Mouse (Mus musculus) adrenal gland, adult 2 months (tissue): ENCODE results near the gene Bckdhb. TPM values are rescaled to one million over a fixed set of nuclear protein-coding genes. Genes with fewer than 3 reads are reported as not detected.

ENCODE experiments used
- DNase-seq: peaks from one replicate; pipeline ENCODE4 v3.0.0; 2021
- polyA plus RNA-seq: library from polyadenylated mRNA; depleted of rRNA; stranded (reverse); fragments of >200 nt; gene quantifications from 2 replicates; pipeline ENCODE4 v1.2.3, GENCODE M21; 2012; rRNA removed
- total RNA-seq, 2 experiments: library from RNA; stranded (reverse); gene quantifications; 2 replicates each; pipeline ENCODE4 v1.2.3; 2021

Bckdhb gene
- total and polyA plus RNA-seq, 3 experiments: 20.7 to 104 (median 100) TPM

DNA sequence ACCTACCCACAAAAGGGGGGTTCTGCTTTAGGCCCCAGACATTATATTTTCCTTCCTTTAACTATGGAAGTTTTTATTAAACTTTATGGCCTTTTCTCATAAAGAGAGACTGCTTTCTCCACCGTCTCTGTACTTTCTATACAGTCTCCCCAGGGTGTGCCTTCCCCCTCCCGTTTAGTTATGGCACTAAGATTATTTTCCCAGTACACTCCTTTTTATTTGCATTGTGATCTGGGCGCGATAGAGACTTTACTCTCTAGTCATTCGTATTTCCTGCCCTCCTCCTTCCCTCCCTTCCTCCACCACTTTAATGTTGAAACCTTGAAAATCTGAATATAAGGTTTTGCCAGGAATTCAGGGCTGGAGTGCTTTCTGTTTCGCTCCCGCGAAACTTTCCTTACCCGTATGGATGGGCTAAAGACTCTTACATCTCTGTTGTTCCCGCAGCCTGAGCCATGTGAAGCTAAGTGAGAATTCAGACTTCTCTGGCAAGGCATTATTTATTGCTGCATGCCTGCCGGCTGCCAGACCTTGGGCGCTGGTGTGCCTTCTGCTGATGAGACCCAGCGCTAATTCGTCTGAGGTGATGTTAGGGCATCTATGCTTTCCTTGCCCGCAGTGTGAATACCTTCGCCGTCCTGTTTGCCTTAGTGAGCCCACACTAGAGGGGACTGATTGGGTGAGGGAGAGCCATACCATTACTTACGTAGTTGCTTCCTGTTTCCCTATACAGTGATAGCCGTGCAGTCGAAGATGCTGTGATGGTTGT lies 182.3 kb downstream of the Bckdhb start:
- peak; percentile 57 for DNase-seq

DNA sequence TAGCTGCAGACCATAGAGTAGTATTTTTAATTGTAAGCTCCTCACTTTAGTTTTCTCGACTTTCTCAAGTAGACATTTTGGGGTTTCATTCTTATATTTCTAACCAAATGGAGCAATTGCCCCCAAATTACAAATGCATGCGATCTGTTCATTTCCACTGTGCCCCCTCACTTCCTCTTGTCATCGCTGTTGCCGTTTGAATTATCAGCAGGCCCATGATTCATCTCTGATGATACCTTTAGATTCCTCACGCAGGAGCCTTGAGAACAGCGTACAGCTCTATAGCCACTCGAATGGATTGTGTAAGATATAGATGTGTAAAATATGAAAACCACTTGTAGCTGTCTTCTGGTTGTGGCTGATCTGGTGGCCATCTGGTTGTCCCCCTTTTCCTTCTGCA lies 183.6 kb downstream of the Bckdhb start:
- DNase-seq: no peak

GRCm38 (mm10) chr9:84109777-84110478 lies 185.0 kb downstream of the Bckdhb start:
- peak; percentile 4 for DNase-seq

GRCm38 (mm10) chr9:84110616-84111015 lies 185.7 kb downstream of the Bckdhb start:
- DNase-seq: peak; percentile 12

GRCm38 (mm10) chr9:84112319-84112718 lies 187.4 kb downstream of the Bckdhb start:
- no peak for DNase-seq

DNA sequence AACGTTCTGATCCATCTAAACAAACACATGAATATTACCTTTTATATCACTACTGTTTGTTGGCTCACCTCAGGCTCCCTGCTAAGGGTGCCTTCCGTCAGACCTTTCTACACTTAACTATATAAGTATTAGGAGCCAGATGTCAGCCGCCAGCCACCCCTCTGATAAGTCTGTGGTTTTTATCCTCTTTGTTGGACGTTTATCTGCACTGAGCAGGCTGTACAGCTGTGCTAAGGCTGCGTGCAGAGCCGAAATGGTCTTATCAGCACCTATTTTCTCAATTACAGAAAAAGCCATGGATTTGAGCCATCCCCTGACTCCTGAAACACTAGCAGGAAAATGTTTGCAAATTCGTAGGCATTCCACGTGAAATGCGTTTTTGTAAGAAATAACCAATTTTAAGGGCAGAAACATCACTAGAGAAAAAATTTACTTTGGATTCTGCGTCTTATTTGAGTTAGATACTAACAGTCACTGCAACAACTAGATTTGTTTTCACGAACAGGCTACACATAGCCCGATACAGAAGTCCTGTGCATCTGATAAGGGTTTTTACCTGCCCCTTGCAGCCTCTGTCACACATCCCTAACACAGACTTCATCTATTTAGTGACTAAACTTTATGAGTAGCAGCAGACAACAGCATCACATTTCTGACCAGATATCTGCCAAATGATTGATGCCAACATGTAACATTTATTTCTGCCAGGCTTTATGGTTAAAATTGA lies 188.1 kb downstream of the Bckdhb start:
- no peak for DNase-seq

DNA sequence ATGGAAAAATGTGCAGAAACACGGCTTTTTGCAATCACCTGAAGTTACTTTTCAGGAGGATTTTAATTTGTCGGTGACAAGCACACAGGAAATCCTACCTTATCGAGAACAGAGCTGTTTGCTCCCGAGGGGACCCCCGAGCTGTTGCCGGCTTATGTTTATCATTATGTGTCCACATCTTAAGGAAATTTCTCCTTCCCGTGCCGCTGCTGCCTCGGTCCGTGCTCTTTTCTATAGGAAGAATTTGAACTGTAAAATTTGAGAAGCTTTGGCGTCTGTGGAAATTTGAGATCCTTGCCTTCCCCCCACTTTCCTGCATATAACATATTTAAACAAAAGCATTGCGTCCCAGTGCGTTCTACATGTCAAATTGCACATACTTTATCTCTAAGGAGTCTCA lies 189.3 kb downstream of the Bckdhb start:
- no peak for DNase-seq

- DNase-seq: no peak
Measured at GRCm38 (mm10) chr9:84117337-84117736, 192.4 kb downstream of the Bckdhb start.

GRCm38 (mm10) chr9:84124996-84125395 lies 200.1 kb downstream of the Bckdhb start:
- DNase-seq: no peak

- no peak for DNase-seq
Measured at GRCm38 (mm10) chr9:84130338-84130737, 205.4 kb downstream of the Bckdhb start.

DNA sequence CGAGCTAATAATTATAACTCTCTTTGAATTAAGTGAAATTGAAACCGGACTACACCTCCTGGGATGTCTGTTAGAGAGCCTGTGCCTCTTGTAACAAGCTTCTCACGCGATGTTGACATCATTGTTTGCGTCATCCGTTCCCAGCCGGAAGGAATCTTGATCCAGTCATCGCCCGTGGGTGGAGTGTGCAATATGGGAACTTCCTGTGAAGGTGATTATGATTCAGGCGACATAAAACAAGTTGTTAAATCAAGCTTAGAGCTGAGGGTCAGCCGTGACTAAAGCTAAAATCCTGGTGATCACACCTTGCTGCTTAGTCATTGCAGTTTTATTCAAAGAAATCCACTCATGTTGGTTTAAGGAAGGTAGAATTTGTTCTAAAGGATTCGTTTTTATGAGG lies 210.1 kb downstream of the Bckdhb start:
- DNase-seq: no peak

- no peak for DNase-seq
Measured at GRCm38 (mm10) chr9:84137192-84137591, 212.2 kb downstream of the Bckdhb start.

DNA sequence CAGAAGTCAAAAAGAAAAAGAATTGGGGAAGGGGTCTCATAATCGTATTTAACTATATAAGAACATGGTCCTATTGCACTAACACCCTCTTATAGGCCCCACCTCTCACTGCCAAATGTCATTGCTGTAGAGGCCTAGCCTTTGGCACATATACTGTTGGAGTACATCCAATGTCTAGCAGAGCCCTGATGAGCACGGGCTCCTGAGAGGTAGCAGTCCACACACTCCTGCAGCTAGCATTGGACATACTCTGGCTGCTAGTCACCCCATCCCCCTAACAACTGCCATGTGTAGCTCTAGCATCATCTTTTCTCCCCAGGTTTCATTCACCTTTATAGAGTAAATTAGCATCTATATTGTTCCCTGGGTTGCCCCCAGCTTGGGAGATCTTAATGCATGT lies 223.2 kb downstream of the Bckdhb start:
- DNase-seq: no peak

Other genes starting within 250 kb of the Bckdhb start
- 1 to 10 TPM in 1 of 2 experiments, under 1 TPM in 1; 0.81 to 1.8 TPM for gene Elovl4, start 118.9 kb upstream of the Bckdhb start, total RNA-seq
- 1.6 and 1.8 TPM in 2 replicates for gene Elovl4, start 118.9 kb upstream of the Bckdhb start, polyA plus RNA-seq
- 1 to 10 TPM; 1.2 to 6.5 TPM for gene Ttk, start 90.5 kb upstream of the Bckdhb start, total RNA-seq
- gene Ttk, start 90.5 kb upstream of the Bckdhb start, polyA plus RNA-seq: 0.03 and 0.10 TPM in 2 replicates